Mouse (Mus musculus): Measurements from ENCODE around the gene Gm28038. TPM values are rescaled to one million over a fixed set of nuclear protein-coding genes. Genes with fewer than 3 reads are reported as not detected.
A peak's percentile ranks its signal among the peaks of the same experiment; 100 is the strongest.

Gene Gm28038
- total RNA-seq, 2 experiments from 2014 or later, result not detected

DNA sequence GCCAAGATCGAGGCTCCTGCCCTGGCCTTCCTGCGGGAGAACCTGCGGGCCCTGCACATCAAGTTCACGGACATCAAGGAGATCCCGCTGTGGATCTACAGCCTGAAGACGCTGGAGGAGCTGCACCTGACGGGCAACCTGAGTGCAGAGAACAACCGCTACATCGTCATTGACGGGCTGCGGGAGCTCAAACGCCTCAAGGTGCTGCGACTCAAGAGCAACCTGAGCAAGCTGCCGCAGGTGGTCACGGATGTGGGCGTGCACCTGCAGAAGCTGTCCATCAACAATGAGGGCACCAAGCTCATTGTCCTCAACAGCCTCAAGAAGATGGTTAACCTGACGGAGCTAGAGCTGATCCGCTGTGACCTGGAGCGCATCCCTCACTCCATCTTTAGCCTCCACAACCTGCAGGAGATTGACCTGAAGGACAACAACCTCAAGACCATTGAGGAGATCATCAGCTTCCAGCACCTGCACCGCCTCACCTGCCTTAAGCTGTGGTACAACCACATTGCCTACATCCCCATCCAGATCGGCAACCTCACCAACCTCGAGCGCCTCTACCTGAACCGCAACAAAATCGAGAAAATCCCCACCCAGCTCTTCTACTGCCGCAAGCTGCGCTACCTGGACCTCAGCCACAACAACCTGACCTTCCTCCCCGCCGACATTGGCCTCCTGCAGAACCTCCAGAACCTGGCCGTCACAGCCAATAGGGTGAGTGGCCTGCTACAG, 24.1 kb upstream of the Gm28038 start:
- DNase-seq, result no peak

DNA sequence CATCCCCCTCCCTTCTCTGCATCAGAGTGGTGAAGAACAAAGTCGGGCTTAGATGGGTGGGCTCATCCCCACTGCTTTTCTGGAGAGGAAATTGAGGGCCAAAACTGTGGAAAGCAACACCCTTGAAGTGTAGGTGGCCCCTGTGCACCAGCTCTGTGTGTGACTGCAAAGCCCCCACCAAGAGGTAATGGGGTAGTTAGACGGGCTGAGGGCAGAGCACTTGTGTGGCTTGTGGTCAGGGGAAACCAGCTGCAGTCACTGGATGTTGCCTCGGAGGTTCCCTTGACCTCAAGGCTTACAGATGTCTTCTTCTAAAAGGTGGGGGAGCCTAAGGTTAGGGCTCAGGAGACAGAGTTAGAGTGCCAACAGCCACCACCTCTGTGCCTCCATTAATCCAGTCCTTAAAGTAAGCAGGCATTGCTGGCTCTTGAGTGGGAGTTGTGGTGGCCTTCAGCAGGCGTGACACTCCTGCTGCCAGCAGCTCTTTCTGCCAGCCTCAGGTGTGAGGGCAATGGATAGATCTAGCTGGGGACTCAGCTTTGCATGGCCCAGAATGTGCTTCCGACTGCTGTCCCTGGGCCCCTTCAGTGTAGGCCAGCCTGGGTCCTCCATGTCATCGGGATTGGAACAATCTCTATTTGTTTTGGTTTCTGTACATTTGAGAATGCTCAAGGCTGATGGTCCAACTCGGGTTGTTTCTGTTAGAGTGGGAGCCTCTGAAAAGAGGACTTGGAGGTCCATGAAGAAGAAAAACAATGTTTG, 23.0 kb upstream of the Gm28038 start:
- DNase-seq, result no peak

- peak; percentile 79 for DNase-seq
These were observed 22.2 kb upstream of the Gm28038 start for GRCm38 (mm10) chr2:30258600-30258999.

DNA sequence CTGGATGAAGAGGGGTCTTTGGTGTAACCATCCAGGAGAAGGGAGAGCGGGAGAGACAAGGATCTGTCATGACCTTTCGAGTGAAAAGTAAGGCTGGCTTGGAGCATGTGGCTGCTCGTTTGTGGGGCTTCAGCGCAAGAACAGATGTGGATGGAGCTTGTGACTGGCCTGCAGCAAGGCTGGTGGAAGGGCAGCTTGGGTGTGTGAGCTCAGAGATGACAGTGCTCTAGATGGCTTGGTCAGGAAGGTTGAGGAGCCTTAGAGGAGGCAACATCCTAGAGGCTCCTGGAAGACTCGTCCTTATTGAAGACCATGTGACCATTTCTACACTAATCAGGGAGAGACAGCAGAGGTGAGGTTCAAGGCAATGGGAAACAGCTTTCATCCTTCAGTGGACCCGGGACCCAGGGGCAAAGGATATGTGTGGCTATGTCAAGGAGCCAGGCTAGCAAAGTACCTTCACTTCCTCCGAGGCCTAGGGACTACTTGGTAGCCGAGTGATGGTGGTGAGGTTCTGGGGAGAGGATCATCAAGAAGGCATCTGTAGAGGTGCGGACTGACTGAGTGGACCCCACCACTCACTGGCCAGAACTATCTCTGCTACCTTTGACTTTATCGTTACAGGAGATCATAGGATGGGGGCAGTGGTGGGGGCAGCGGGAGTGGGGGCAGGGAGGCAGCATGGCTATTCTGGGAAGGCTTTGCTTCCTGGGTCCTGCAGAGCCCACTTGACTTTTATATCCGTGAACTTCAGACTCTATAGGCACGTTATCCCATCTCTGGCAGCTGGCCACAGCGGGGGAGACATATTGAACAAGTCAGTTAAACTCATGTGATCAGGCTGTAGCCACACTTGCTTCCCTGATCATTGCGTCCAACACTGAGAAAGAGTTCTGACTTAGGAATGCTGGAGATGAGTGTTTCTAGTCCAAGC, 21.4 kb upstream of the Gm28038 start:
- no peak for DNase-seq

GRCm38 (mm10) chr2:30261064-30261736, 19.6 kb upstream of the Gm28038 start:
- no peak for DNase-seq

DNA sequence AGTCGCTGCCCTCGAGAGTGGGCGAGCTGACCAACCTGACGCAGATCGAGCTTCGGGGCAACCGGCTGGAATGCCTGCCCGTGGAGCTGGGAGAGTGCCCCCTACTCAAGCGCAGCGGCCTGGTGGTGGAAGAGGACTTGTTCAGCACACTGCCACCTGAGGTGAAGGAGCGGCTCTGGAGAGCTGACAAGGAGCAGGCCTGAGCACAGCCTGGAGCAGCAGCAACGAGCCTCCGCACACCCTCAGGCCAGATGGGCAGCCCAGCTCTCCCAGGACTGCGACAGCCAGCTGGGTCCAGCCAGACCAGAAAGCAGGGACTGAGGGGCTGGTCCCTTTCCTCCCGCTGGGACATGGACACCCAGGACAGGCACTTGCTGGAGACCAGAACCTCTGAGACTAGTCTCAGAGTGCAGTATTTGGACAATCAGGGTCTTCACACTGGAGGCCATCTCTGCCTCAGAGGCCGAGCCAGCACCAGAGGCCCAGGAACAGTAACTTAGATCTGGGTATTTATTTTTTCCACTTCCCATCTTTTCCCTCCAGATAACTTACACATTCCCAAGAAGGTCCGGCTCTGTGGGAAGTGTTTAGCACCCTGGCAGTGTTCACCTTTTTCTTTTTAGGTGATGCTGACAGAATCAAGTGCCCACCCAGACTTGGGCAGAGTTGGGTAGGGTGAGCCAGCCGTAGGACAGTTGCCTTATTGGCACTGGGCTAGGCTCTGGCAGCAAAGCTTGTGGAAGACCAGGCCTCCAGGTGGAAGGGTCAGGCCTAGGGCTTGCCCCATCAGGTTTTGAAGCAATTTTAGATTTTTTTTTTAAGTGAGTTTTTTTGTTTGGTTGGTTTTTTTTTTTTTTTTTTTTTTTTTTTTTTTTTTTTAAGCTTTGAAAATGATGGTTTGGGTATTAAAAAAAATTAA, 18.7 kb upstream of the Gm28038 start:
- no peak for DNase-seq

GRCm38 (mm10) chr2:30262840-30263441, 17.9 kb upstream of the Gm28038 start:
- DNase-seq, result peak; percentile 58

GRCm38 (mm10) chr2:30263811-30264210, 17.0 kb upstream of the Gm28038 start:
- no peak for DNase-seq

GRCm38 (mm10) chr2:30264671-30265519, 15.9 kb upstream of the Gm28038 start:
- no peak for DNase-seq

- peak; percentile 88 for DNase-seq
These were observed 15.0 kb upstream of the Gm28038 start, which contains the start of gene Phyhd1 for GRCm38 (mm10) chr2:30265767-30266253. Gene Phyhd1, plus strand, starts transcription at chr2:30266203.

GRCm38 (mm10) chr2:30266392-30266941, 14.4 kb upstream of the Gm28038 start:
- DNase-seq, result peak; percentile 81

GRCm38 (mm10) chr2:30267466-30267865, 13.4 kb upstream of the Gm28038 start:
- no peak for DNase-seq

GRCm38 (mm10) chr2:30268371-30268770, 12.5 kb upstream of the Gm28038 start:
- no peak for DNase-seq

GRCm38 (mm10) chr2:30269241-30269990, 11.4 kb upstream of the Gm28038 start:
- DNase-seq, result no peak

GRCm38 (mm10) chr2:30270134-30270533, 10.7 kb upstream of the Gm28038 start:
- DNase-seq, result peak; percentile 76

GRCm38 (mm10) chr2:30281651-30282050, 808 bp downstream of the Gm28038 start:
- no peak for DNase-seq

GRCm38 (mm10) chr2:30283193-30283592, 2.4 kb downstream of the Gm28038 start:
- no peak for DNase-seq

GRCm38 (mm10) chr2:30285004-30285403, 4.2 kb downstream of the Gm28038 start:
- DNase-seq, result no peak
